Mouse (Mus musculus) olfactory bulb, adult 2 months (tissue): ENCODE data around the gene Pusl1.

Experiments
- CTCF ChIP-seq: fragments of 200-500 bp; IDR thresholded peaks from 2 replicates; pipeline ENCODE4 v1.5.1; 2012; ENCODE audit warnings: low read depth, mild to moderate bottlenecking, low read length, moderate library complexity; ENCODE audit not compliant: insufficient read depth
- POLR2A ChIP-seq: fragments of 200-500 bp; IDR thresholded peaks from 2 replicates; pipeline ENCODE4 v1.6.1; 2012; ENCODE audit warnings: mild to moderate bottlenecking, low read depth, low read length, moderate library complexity; ENCODE audit not compliant: insufficient read depth

- no peak for TF ChIP-seq POLR2A
- TF ChIP-seq CTCF = no peak
Observed at GRCm38 (mm10) chr4:155863001-155863400, 28.6 kb downstream of the Pusl1 start, which contains the start of gene Tas1r3.
